Mouse (Mus musculus) CH12.LX (cell line): Measurements from ENCODE around the gene Mtr. TPM values are rescaled to one million over a fixed set of nuclear protein-coding genes. Genes with fewer than 3 reads are reported as not detected.
A peak's percentile ranks its signal among the peaks of the same experiment; 100 is the strongest.
"Not testable (repeated sequence)": the region's sequence is repeated elsewhere in the genome, so short reads cannot be mapped to it uniquely, and the experiment has no call there.

ENCODE experiments used
- DNase-seq: peaks from one replicate; pipeline ENCODE4 v3.0.0-alpha.2; 2013; ENCODE audit errors: extremely low read depth
- H3K27ac ChIP-seq: 2 replicates; pipeline ENCODE4 v1.5.1; 2012; ENCODE audit warnings: low read depth, mild to moderate bottlenecking, control low read depth, moderate library complexity; ENCODE audit not compliant: insufficient read depth
- H3K27me3 ChIP-seq: replicated peaks from 2 replicates; pipeline ENCODE3; 2012; ENCODE audit warnings: inconsistent platforms
- H3K36me3 ChIP-seq, 2 experiments: replicated peaks in 1 of 2; 2 replicates each; pipeline versions ENCODE3 to v1.6.1; 2012; ENCODE audit warnings: inconsistent platforms in 1 of 2, low read length in 1 of 2, mild to moderate bottlenecking in 1 of 2, mixed read lengths in 1 of 2, moderate library complexity in 1 of 2; ENCODE audit not compliant: control insufficient read depth in 1 of 2, insufficient read depth in 1 of 2
- H3K4me1 ChIP-seq, 2 experiments: 2 replicates each; pipeline ENCODE4 v1.6.1; 2012; ENCODE audit warnings: inconsistent platforms in 1 of 2, moderate library complexity in 1 of 2; ENCODE audit not compliant: insufficient read depth in 2 of 2, control insufficient read depth in 1 of 2
- H3K4me2 ChIP-seq: 2 replicates; pipeline ENCODE4 v1.6.1; 2012; ENCODE audit warnings: low read depth, mild to moderate bottlenecking, control low read depth; ENCODE audit not compliant: poor library complexity, insufficient read depth, severe bottlenecking
- H3K4me3 ChIP-seq, 3 experiments: fragments of 150-350 bp in 1 of 3; sonication (generic) in 1 of 3; replicated peaks in 1 of 3; 2 replicates each; pipeline versions ENCODE3 to v1.5.1; 2011 to 2012; ENCODE audit warnings: low read depth in 2 of 3, low read length in 2 of 3, mild to moderate bottlenecking in 2 of 3, moderate library complexity in 2 of 3, control low read depth in 1 of 3, improper control_type of control experiment in 1 of 3, inconsistent platforms in 1 of 3, mixed read lengths in 1 of 3; ENCODE audit not compliant: poor library complexity in 1 of 3
- H3K79me2 ChIP-seq: replicated peaks from 2 replicates; pipeline ENCODE4 v1.6.1; 2012; ENCODE audit warnings: mild to moderate bottlenecking, moderate library complexity; ENCODE audit not compliant: control insufficient read depth, poor library complexity, insufficient read depth, severe bottlenecking; ENCODE audit errors: extremely low read depth
- H3K9ac ChIP-seq: 2 replicates; pipeline ENCODE4 v1.6.1; 2012; ENCODE audit warnings: low read depth, mild to moderate bottlenecking, control low read depth, moderate library complexity; ENCODE audit not compliant: insufficient read depth
- H3K9me3 ChIP-seq: replicated peaks from 2 replicates; pipeline ENCODE3; 2012; ENCODE audit warnings: low read length, inconsistent platforms, mixed read lengths
- CHD1 ChIP-seq: IDR thresholded peaks from 2 replicates; pipeline ENCODE4 v1.6.1; 2012; ENCODE audit warnings: low read depth, low read length, improper control_type of control experiment, inconsistent platforms
- CTCF ChIP-seq, 2 experiments: IDR thresholded peaks in 1 of 2; conservative IDR thresholded peaks in 1 of 2; 2 replicates each; pipeline ENCODE4 v1.5.1; 2011 to 2012; ENCODE audit warnings: low read depth in 2 of 2, low read length in 2 of 2, improper control_type of control experiment in 1 of 2, inconsistent platforms in 1 of 2, mild to moderate bottlenecking in 1 of 2, moderate library complexity in 1 of 2
- HCFC1 ChIP-seq: IDR thresholded peaks from 2 replicates; pipeline ENCODE4 v1.6.1; 2012; ENCODE audit warnings: low read depth, mild to moderate bottlenecking, inconsistent platforms, low read length, improper control_type of control experiment
- JUND ChIP-seq: conservative IDR thresholded peaks from 2 replicates; pipeline ENCODE4 v1.6.1; 2011; ENCODE audit warnings: low read depth, low read length, improper control_type of control experiment
- MXI1 ChIP-seq: IDR thresholded peaks from 2 replicates; pipeline ENCODE4 v1.6.1; 2011; ENCODE audit warnings: mild to moderate bottlenecking, low read depth, low read length, improper control_type of control experiment
- MYC ChIP-seq: IDR thresholded peaks from 2 replicates; pipeline ENCODE4 v1.6.1; 2011; ENCODE audit warnings: low read depth, mild to moderate bottlenecking, improper control_type of control experiment, low read length
- NRF1 ChIP-seq: IDR thresholded peaks from 2 replicates; pipeline ENCODE4 v1.6.1; 2014; ENCODE audit warnings: low read depth, mild to moderate bottlenecking, inconsistent platforms, low read length, improper control_type of control experiment, moderate library complexity
- RAD21 ChIP-seq: IDR thresholded peaks from 2 replicates; pipeline ENCODE4 v1.6.1; 2011; ENCODE audit warnings: low read depth, mild to moderate bottlenecking, low read length, improper control_type of control experiment, moderate library complexity
- TCF12 ChIP-seq: IDR thresholded peaks from 2 replicates; pipeline ENCODE4 v1.6.1; 2014; ENCODE audit warnings: low read depth, mild to moderate bottlenecking, inconsistent platforms, low read length, improper control_type of control experiment
- UBTF ChIP-seq: IDR thresholded peaks from 2 replicates; pipeline ENCODE4 v1.6.1; 2012; ENCODE audit warnings: low read depth, mild to moderate bottlenecking, inconsistent platforms, low read length, improper control_type of control experiment, moderate library complexity
- ZC3H11A ChIP-seq: IDR thresholded peaks from 2 replicates; pipeline ENCODE4 v1.6.1; 2012; ENCODE audit warnings: low read depth, mild to moderate bottlenecking, inconsistent platforms, low read length, improper control_type of control experiment
- ZMIZ1 ChIP-seq: IDR thresholded peaks from 2 replicates; pipeline ENCODE4 v1.6.1; 2012; ENCODE audit warnings: low read depth, mild to moderate bottlenecking, inconsistent platforms, low read length, improper control_type of control experiment
- dilution Hi-C: fragments of 300-500 bp; cut with MboI; formaldehyde crosslinking; loops from 2 replicates; pipeline ENCODE4 v1.14.3; 2020; ENCODE audit warnings: low sequenced_read_pairs; ENCODE audit not compliant: extremely low pct_unique_long_range_greater_than_20kb, extremely low pct_ligation_motif_present
- in situ Hi-C: fragments of 300-500 bp; cut with MboI; formaldehyde crosslinking; loops from 3 replicates; pipeline ENCODE4 v1.14.3; 2019; ENCODE audit warnings: low sequenced_read_pairs, low pct_ligation_motif_present, low pct_unique_long_range_greater_than_20kb, mixed read lengths
- polyA plus RNA-seq: library from polyadenylated mRNA; unstranded; fragments of >175 nt; gene quantifications from 2 replicates; pipeline ENCODE4 v1.2.1, GENCODE M21; 2012; ENCODE audit warnings: low read depth; ENCODE audit not compliant: insufficient read length
- total RNA-seq, 2 experiments: library from RNA; depleted of rRNA; stranded (reverse); fragments of 300-350 nt in 1 of 2; fragments of >200 nt in 1 of 2; gene quantifications; 2 replicates each; pipeline ENCODE4 v1.2.3; 2012 to 2014

Mtr gene
- total and polyA plus RNA-seq, 3 experiments = 13.2 to 28.6 (median 22.0) TPM

GRCm38 (mm10) chr13:12146918-12147507 is 110.9 kb downstream of the Mtr start:
- Histone ChIP-seq H3K27ac (no peak overlapping the region), H3K9ac (no peak overlapping the region), H3K9me3 (no peaks in the 10 kb centered on the region), H3K4me1 (peaks cover 0 to 5% of the 10 kb centered on the region in 2 experiments; a peak in 2 of 4 replicates), H3K36me3 (no peaks in the 10 kb centered on the region), H3K4me3 (no peak overlapping the region), H3K4me2 (no peak overlapping the region), H3K27me3 (no peaks in the 10 kb centered on the region), H3K79me2 (no peaks in the 10 kb centered on the region)
- dilution Hi-C loops = no loop called here
- TF ChIP-seq RAD21 (no peak), MXI1 (no peak), CTCF (conservative IDR thresholded peaks at IDR 0.05 in 1 of 2, IDR thresholded peaks at IDR 0.05 in 1 of 2; ENCODE audit: low read depth in 2 of 2, low read length in 2 of 2) (no peak), CHD1 (no peak), ZC3H11A (no peak), JUND (no peak), NRF1 (no peak)
- no peak for DNase-seq
- in situ Hi-C loops = no loop called here

DNA sequence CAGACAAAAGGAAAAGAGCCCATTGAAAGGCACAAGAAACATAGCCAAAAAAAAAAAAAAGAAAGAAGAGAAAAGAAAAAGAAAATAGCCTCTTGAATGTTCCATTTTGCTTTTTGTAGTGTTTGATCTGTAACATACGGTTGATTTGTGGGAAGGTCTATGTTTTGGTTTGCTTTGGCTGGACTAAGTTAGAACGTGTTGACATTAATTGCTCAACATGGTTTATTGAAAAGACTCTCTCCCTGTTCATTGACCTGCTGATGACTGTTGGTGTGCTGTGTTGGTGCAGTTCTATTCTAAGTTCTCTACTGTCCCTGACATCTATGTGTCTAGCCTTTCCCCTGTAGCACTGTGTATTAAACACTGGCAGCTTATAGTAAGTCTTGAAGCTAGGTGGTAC is 111.5 kb downstream of the Mtr start:
- H3K9ac ChIP-seq = no peak overlapping the region
- H3K4me1 ChIP-seq = peaks cover 0 to 5% of the 10 kb centered on the region in 2 experiments; a peak in 2 of 4 replicates
- no peaks in the 10 kb centered on the region for H3K36me3 ChIP-seq
- no peak for TF ChIP-seq NRF1
- TF ChIP-seq HCFC1 = no peak
- TF ChIP-seq MYC = no peak
- TF ChIP-seq UBTF = no peak
- TF ChIP-seq JUND = no peak
- no peak for TF ChIP-seq ZMIZ1
- no peaks in the 10 kb centered on the region for H3K27me3 ChIP-seq
- H3K4me2 ChIP-seq = no peak overlapping the region
- H3K9me3 ChIP-seq = no peaks in the 10 kb centered on the region
- H3K79me2 ChIP-seq = no peaks in the 10 kb centered on the region
- DNase-seq = no peak
- in situ Hi-C loops = no loop called here
- dilution Hi-C loops = no loop called here
- no peak overlapping the region for H3K27ac ChIP-seq
- H3K4me3 ChIP-seq = no peak overlapping the region

DNA sequence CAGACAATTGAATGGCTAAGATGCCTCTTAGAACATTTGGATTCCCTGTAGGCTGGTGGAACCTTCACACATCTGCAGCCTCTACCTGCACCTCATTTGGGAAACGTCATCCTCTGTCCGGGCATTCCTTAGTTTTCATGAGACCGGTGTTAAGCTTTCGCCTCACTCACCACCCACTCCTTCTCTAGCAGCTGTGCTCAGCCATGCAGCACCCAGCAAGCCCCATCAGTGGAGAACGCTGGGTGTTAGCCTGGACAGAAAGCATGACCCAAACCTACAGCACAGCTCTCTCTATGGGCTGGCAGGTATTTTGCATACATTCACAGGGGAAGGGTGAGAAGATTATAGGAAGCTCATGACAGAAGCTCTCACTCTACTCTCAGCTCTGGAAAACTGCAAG is 114.6 kb downstream of the Mtr start:
- no peaks in the 10 kb centered on the region for H3K9me3 ChIP-seq

GRCm38 (mm10) chr13:12136461-12136860 is 121.5 kb downstream of the Mtr start:
- DNase-seq, H3K79me2 ChIP-seq, H3K27ac ChIP-seq, H3K4me1 ChIP-seq, dilution Hi-C loops, H3K4me2 ChIP-seq, H3K27me3 ChIP-seq, H3K4me3 ChIP-seq, H3K9me3 ChIP-seq, in situ Hi-C loops, H3K36me3 ChIP-seq, H3K9ac ChIP-seq: not testable (repeated sequence)

More for the DNA sequence above, 114.6 kb downstream of the Mtr start:
- Histone ChIP-seq H3K9ac (no peak overlapping the region), H3K4me2 (peak overlapping the region; percentile 7; the same call in 1 of the 2 replicates), H3K4me1 (peaks cover 0 to 5% of the 10 kb centered on the region in 2 experiments; a peak in 2 of 4 replicates), H3K27me3 (no peaks in the 10 kb centered on the region), H3K79me2 (no peaks in the 10 kb centered on the region), H3K4me3 (no peak overlapping the region), H3K27ac (no peak overlapping the region), H3K36me3 (no peaks in the 10 kb centered on the region)
- dilution Hi-C loops = no loop called here
- TF ChIP-seq JUND = no peak
- TF ChIP-seq RAD21 = no peak
- TF ChIP-seq TCF12 = no peak
- in situ Hi-C loops = no loop called here
- no peak for DNase-seq
